Mouse (Mus musculus) inflammation-experienced regulatory T-cells, adult 6 months (primary cell): ENCODE measurements around the gene Mamstr. TPM values are rescaled to one million over a fixed set of nuclear protein-coding genes. Genes with fewer than 3 reads are reported as not detected.
A peak's percentile ranks its signal among the peaks of the same experiment; 100 is the strongest.

Source experiments
- ATAC-seq: one replicate; pipeline ENCODE4 v1.8.0; 2017
- polyA plus RNA-seq, 3 experiments: library from polyadenylated mRNA; unstranded; fragments of 100-300 nt; shearing (Covaris generic); gene quantifications; one replicate each; pipeline ENCODE4 v1.2.1; 2017

Gene Mamstr
- polyA plus RNA-seq, 3 experiments from 2014 or later: not detected

- ATAC-seq: no peak
Measured at GRCm38 (mm10) chr7:45693921-45694591, 54.3 kb downstream of the Mamstr start, which contains the start of gene Sec1. Gene Sec1, minus strand, starts transcription at chr7:45694402.

- ATAC-seq: peak; percentile 28
Measured at GRCm38 (mm10) chr7:45695098-45695497, 55.3 kb downstream of the Mamstr start.

Other genes with a start within 250 kb of the Mamstr start
- 100 to 1,000 TPM in 1 of 3 experiments, 10 to 100 TPM in 2; 72.4 to 131 (median 77.7) TPM for gene Snrnp70, start 244.2 kb upstream of the Mamstr start, polyA plus RNA-seq
- gene Kcna7, start 234.3 kb upstream of the Mamstr start, polyA plus RNA-seq: not detected
- under 1 TPM in 2 of 3 experiments, not detected in 1; 0.31 to 0.34 TPM for gene Ntf5, start 226.3 kb upstream of the Mamstr start, polyA plus RNA-seq
- not detected for gene Lhb, start 219.2 kb upstream of the Mamstr start, polyA plus RNA-seq
- 1 to 10 TPM; 6.7 to 10.0 (median 9.7) TPM for gene Gys1, start 205.1 kb upstream of the Mamstr start, polyA plus RNA-seq
- gene Ruvbl2, start 201.9 kb upstream of the Mamstr start, polyA plus RNA-seq: 10 to 100 TPM; 36.7 to 48.4 (median 43.8) TPM
- gene Ftl1, start 180.1 kb upstream of the Mamstr start, polyA plus RNA-seq: 1,000 to 10,000 TPM; 1,271 to 2,003 (median 1,772) TPM
- 100 to 1,000 TPM; 138 to 175 (median 143) TPM for gene Bax, start 173.1 kb upstream of the Mamstr start, polyA plus RNA-seq
- gene Tulp2, start 158.1 kb upstream of the Mamstr start, polyA plus RNA-seq: 1 to 10 TPM in 1 of 3 experiments, under 1 TPM in 2; 0.23 to 1.8 (median 0.29) TPM
- gene Gm45808, start 153.2 kb upstream of the Mamstr start, polyA plus RNA-seq: not detected
- gene Dhdh, start 151.2 kb upstream of the Mamstr start, polyA plus RNA-seq: 1 to 10 TPM; 1.0 to 1.1 (median 1.1) TPM
- gene Nucb1, start 129.6 kb upstream of the Mamstr start, polyA plus RNA-seq: 100 to 1,000 TPM; 119 to 153 (median 121) TPM
- 10 to 100 TPM; 30.4 to 76.6 (median 56.4) TPM for gene Ppp1r15a, start 113.7 kb upstream of the Mamstr start, polyA plus RNA-seq
- under 1 TPM; 0.36 to 0.78 (median 0.53) TPM for gene Plekha4, start 113.6 kb upstream of the Mamstr start, polyA plus RNA-seq
- under 1 TPM; 0.82 to 0.95 (median 0.91) TPM for gene Hsd17b14, start 85.1 kb upstream of the Mamstr start, polyA plus RNA-seq
- gene Bcat2, start 69.8 kb upstream of the Mamstr start, polyA plus RNA-seq: 10 to 100 TPM; 33.2 to 54.7 (median 51.4) TPM
- gene Fgf21, start 24.5 kb upstream of the Mamstr start, polyA plus RNA-seq: not detected
- gene Fut1, start 22.7 kb upstream of the Mamstr start, polyA plus RNA-seq: not detected
- gene Izumo1, start 18.2 kb upstream of the Mamstr start, polyA plus RNA-seq: not detected
- gene Rasip1, start 12.5 kb upstream of the Mamstr start, polyA plus RNA-seq: under 1 TPM in 1 of 3 experiments, not detected in 2; 0.17 TPM
- not detected for gene Fut2, start 26.4 kb downstream of the Mamstr start, polyA plus RNA-seq
- not detected for gene Ntn5, start 44.0 kb downstream of the Mamstr start, polyA plus RNA-seq
- gene Sec1, start 54.4 kb downstream of the Mamstr start, polyA plus RNA-seq: under 1 TPM in 1 of 3 experiments, not detected in 2; 0.22 TPM
- gene Car11, start 59.9 kb downstream of the Mamstr start, polyA plus RNA-seq: 1 to 10 TPM in 2 of 3 experiments, not detected in 1; 1.5 TPM
- gene Dbp, start 65.1 kb downstream of the Mamstr start, polyA plus RNA-seq: 1 to 10 TPM; 3.1 to 8.6 (median 6.5) TPM
- 1,000 to 10,000 TPM; 1,609 to 2,946 (median 2,383) TPM for gene Rpl18, start 75.5 kb downstream of the Mamstr start, polyA plus RNA-seq
- 10 to 100 TPM; 12.1 to 17.3 (median 15.5) TPM for gene Sphk2, start 78.0 kb downstream of the Mamstr start, polyA plus RNA-seq
- under 1 TPM in 2 of 3 experiments, not detected in 1; 0.63 to 0.80 TPM for gene Fam83e, start 81.2 kb downstream of the Mamstr start, polyA plus RNA-seq
- not detected for gene Spaca4, start 85.8 kb downstream of the Mamstr start, polyA plus RNA-seq
- gene Lmtk3, start 143.8 kb downstream of the Mamstr start, polyA plus RNA-seq: under 1 TPM in 1 of 3 experiments, not detected in 2; 0.58 TPM
- 1 to 10 TPM; 3.4 to 6.4 (median 3.8) TPM for gene Sult2b1, start 144.7 kb downstream of the Mamstr start, polyA plus RNA-seq
- 10 to 100 TPM; 11.9 to 19.8 (median 16.7) TPM for gene Cyth2, start 174.6 kb downstream of the Mamstr start, polyA plus RNA-seq
- gene Kcnj14, start 184.8 kb downstream of the Mamstr start, polyA plus RNA-seq: not detected
- gene Grwd1, start 191.0 kb downstream of the Mamstr start, polyA plus RNA-seq: 10 to 100 TPM; 16.5 to 29.3 (median 27.2) TPM
- gene Kdelr1, start 232.8 kb downstream of the Mamstr start, polyA plus RNA-seq: 10 to 100 TPM; 18.9 to 39.3 (median 36.9) TPM
- not detected for gene Grin2d, start 238.4 kb downstream of the Mamstr start, polyA plus RNA-seq